Mouse (Mus musculus): ENCODE measurements around the gene Lad1. TPM values are rescaled to one million over a fixed set of nuclear protein-coding genes. Genes with fewer than 3 reads are reported as not detected.

Lad1 gene
- polyA plus RNA-seq, 1 experiment from 2014 or later: 0.30 TPM

- Histone ChIP-seq H3K27me3 (peaks cover 39% of the 10 kb centered on the region), H3K9me3 (replicated peaks) (no peaks in the 10 kb centered on the region), H3K36me3 (replicated peaks) (no peaks in the 10 kb centered on the region), H3K27ac (replicated peaks) (no peak overlapping the region), H3K9ac (no peak overlapping the region), H3K4me1 (replicated peaks) (no peaks in the 10 kb centered on the region), H3K4me2 (no peak overlapping the region), H3K4me3 (replicated peaks) (no peak overlapping the region)
- ATAC-seq (ENCODE audit: insufficient read depth): no peak
- WGBS (ENCODE audit: insufficient replicate concordance): 48% methylated on average over 6 of the region's 6 CpGs
Measured at GRCm38 (mm10) chr1:135834206-135834859, 15.9 kb downstream of the Lad1 start.

DNA sequence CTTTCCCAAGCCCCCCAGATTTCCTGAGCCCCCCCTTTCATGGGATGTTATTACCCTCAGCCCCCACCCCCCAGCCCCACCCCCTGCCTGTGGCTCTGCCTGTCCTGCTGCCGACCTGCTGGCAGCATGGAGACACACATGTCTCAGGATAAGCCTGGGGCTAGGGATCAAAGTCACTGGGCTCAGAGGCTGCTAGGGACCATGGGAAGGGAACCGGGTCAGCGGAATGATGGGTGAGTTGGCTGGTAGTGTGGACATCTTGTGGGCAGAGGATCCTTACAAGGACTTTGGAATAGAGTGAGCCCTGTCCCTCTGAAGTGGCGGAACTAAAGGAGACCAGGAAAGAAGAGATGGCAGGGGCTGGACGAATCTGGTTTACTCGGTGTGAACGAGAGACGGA lies 16.6 kb downstream of the Lad1 start:
- H3K4me1 ChIP-seq (replicated peaks): no peaks in the 10 kb centered on the region
- peaks cover 39% of the 10 kb centered on the region for H3K27me3 ChIP-seq
- H3K27ac ChIP-seq (replicated peaks): no peak overlapping the region
- no peak overlapping the region for H3K4me3 ChIP-seq (replicated peaks)
- H3K36me3 ChIP-seq (replicated peaks): no peaks in the 10 kb centered on the region
- 74% methylated on average over 8 of the region's 8 CpGs for WGBS (ENCODE audit: insufficient replicate concordance)
- H3K9me3 ChIP-seq (replicated peaks): no peaks in the 10 kb centered on the region
- ATAC-seq (ENCODE audit: insufficient read depth): no peak
- no peak overlapping the region for H3K4me2 ChIP-seq
- H3K9ac ChIP-seq: no peak overlapping the region

GRCm38 (mm10) chr1:135835716-135836483 lies 17.5 kb downstream of the Lad1 start, which contains the start of gene Tnnt2:
Tnnt2 (plus strand) TSS chr1:135836354.
- Histone ChIP-seq H3K9ac (no peak within 1 kb of the TSS), H3K36me3 (replicated peaks) (no peaks in the 10 kb centered on the region), H3K4me2 (no peak within 1 kb of the TSS), H3K27me3 (peaks cover 39% of the 10 kb centered on the region), H3K9me3 (replicated peaks) (no peaks in the 10 kb centered on the region), H3K4me1 (replicated peaks) (no peaks in the 10 kb centered on the region), H3K27ac (replicated peaks) (no peak within 1 kb of the TSS), H3K4me3 (replicated peaks) (no peak within 1 kb of the TSS)
- WGBS (ENCODE audit: insufficient replicate concordance): 47% methylated on average over 9 of the region's 9 CpGs
- ATAC-seq (ENCODE audit: insufficient read depth): no peak

GRCm38 (mm10) chr1:135838626-135839025 lies 20.2 kb downstream of the Lad1 start:
- Histone ChIP-seq H3K9me3 (replicated peaks) (no peaks in the 10 kb centered on the region), H3K27ac (replicated peaks) (no peak overlapping the region), H3K4me2 (no peak overlapping the region), H3K4me3 (replicated peaks) (no peak overlapping the region), H3K36me3 (replicated peaks) (no peaks in the 10 kb centered on the region), H3K9ac (no peak overlapping the region), H3K4me1 (replicated peaks) (no peaks in the 10 kb centered on the region), H3K27me3 (peaks cover 28% of the 10 kb centered on the region)
- WGBS (ENCODE audit: insufficient replicate concordance): 36% methylated on average over 4 of the region's 4 CpGs
- ATAC-seq (ENCODE audit: insufficient read depth): no peak

GRCm38 (mm10) chr1:135839065-135839464 lies 20.7 kb downstream of the Lad1 start:
- Histone ChIP-seq H3K9ac (no peak overlapping the region), H3K9me3 (replicated peaks) (no peaks in the 10 kb centered on the region), H3K27me3 (peaks cover 26% of the 10 kb centered on the region), H3K4me1 (replicated peaks) (no peaks in the 10 kb centered on the region), H3K4me3 (replicated peaks) (no peak overlapping the region), H3K27ac (replicated peaks) (no peak overlapping the region), H3K4me2 (no peak overlapping the region), H3K36me3 (replicated peaks) (no peaks in the 10 kb centered on the region)
- 65% methylated on average over 6 of the region's 6 CpGs for WGBS (ENCODE audit: insufficient replicate concordance)
- no peak for ATAC-seq (ENCODE audit: insufficient read depth)

- H3K4me2 ChIP-seq: no peak overlapping the region
- H3K4me3 ChIP-seq (replicated peaks): no peak overlapping the region
- H3K36me3 ChIP-seq (replicated peaks): no peaks in the 10 kb centered on the region
- no peak overlapping the region for H3K9ac ChIP-seq
- no peaks in the 10 kb centered on the region for H3K9me3 ChIP-seq (replicated peaks)
- no peaks in the 10 kb centered on the region for H3K4me1 ChIP-seq (replicated peaks)
- 57% methylated on average over 15 of the region's 15 CpGs for WGBS (ENCODE audit: insufficient replicate concordance)
- H3K27me3 ChIP-seq: peaks cover 25% of the 10 kb centered on the region
- no peak overlapping the region for H3K27ac ChIP-seq (replicated peaks)
- ATAC-seq (ENCODE audit: insufficient read depth): no peak
Measured at GRCm38 (mm10) chr1:135840675-135841395, 22.4 kb downstream of the Lad1 start.

- Histone ChIP-seq H3K4me3 (replicated peaks) (no peak overlapping the region), H3K36me3 (replicated peaks) (no peaks in the 10 kb centered on the region), H3K9me3 (replicated peaks) (no peaks in the 10 kb centered on the region), H3K4me1 (replicated peaks) (0 out of 2 replicates have a peak, but pooled peaks cover 4% of the 10 kb centered on the region), H3K9ac (no peak overlapping the region), H3K27ac (replicated peaks) (no peak overlapping the region), H3K4me2 (no peak overlapping the region), H3K27me3 (peaks cover 13% of the 10 kb centered on the region; the same call in 1 of the 2 replicates)
- WGBS (ENCODE audit: insufficient replicate concordance): 72% methylated on average over 10 of the region's 10 CpGs
- no peak for ATAC-seq (ENCODE audit: insufficient read depth)
Measured at GRCm38 (mm10) chr1:135843519-135844262, 25.3 kb downstream of the Lad1 start.

DNA sequence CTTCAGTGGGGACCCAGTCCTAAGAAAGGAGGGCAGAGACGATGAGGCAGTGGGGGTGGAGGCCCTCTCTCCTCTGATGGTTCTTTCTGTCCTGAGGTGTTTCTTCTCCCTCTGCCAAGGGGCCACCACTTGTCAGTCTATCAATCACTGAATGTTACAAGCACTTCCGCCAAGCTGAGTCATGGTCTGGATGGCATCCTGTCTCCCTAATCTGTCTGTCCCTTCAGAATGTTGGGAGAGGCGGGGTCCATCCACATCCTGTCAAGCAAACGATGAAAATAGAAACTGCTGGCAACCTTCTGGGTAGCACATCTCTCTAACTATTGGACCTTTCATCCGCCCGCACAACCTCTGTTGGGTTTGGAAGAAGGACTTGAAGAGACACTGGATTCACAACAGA lies 26.1 kb downstream of the Lad1 start:
- H3K4me2 ChIP-seq: no peak overlapping the region
- 0 out of 2 replicates have a peak, but pooled peaks cover 4% of the 10 kb centered on the region for H3K4me1 ChIP-seq (replicated peaks)
- H3K9ac ChIP-seq: no peak overlapping the region
- ATAC-seq (ENCODE audit: insufficient read depth): no peak
- peaks cover 20% of the 10 kb centered on the region; the same call in 1 of the 2 replicates for H3K27me3 ChIP-seq
- no peaks in the 10 kb centered on the region for H3K9me3 ChIP-seq (replicated peaks)
- WGBS (ENCODE audit: insufficient replicate concordance): 22% methylated on average over 6 of the region's 6 CpGs
- no peaks in the 10 kb centered on the region for H3K36me3 ChIP-seq (replicated peaks)
- H3K27ac ChIP-seq (replicated peaks): no peak overlapping the region
- no peak overlapping the region for H3K4me3 ChIP-seq (replicated peaks)

- Histone ChIP-seq H3K27ac (replicated peaks) (no peak overlapping the region), H3K9me3 (replicated peaks) (no peaks in the 10 kb centered on the region), H3K4me3 (replicated peaks) (no peak overlapping the region), H3K36me3 (replicated peaks) (no peaks in the 10 kb centered on the region), H3K9ac (no peak overlapping the region), H3K27me3 (peaks cover 16% of the 10 kb centered on the region; the same call in 1 of the 2 replicates), H3K4me1 (replicated peaks) (peaks cover 10% of the 10 kb centered on the region; the same call in 1 of the 2 replicates), H3K4me2 (no peak overlapping the region)
- WGBS (ENCODE audit: insufficient replicate concordance): 70% methylated on average over 5 of the region's 5 CpGs
- ATAC-seq (ENCODE audit: insufficient read depth): no peak
Measured at GRCm38 (mm10) chr1:135846632-135847031, 28.2 kb downstream of the Lad1 start.

DNA sequence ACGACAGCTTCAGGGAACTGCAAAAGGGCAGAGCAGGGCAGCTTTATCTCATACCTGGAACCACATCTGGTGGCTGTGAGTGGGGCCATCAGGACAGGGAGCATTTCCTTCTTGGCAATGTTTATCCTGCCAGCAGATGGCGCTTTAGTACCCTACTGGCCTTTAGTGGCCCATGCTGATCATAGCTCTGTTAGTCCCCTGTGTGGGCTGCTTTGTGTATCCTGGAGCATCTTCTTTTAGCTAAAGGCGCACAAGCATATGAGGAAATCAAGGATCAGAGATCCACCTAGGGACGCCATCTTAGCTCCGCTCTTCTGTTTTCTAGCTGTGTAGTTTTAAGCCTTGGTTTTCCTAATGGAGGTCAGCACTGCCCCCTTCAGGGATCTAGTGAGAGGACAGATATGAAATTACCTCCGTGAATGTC lies 28.8 kb downstream of the Lad1 start:
- Histone ChIP-seq H3K4me3 (replicated peaks) (no peak overlapping the region), H3K27me3 (peaks cover 16% of the 10 kb centered on the region; the same call in 1 of the 2 replicates), H3K4me2 (no peak overlapping the region), H3K9me3 (replicated peaks) (no peaks in the 10 kb centered on the region), H3K4me1 (replicated peaks) (peaks cover 10% of the 10 kb centered on the region; the same call in 1 of the 2 replicates), H3K9ac (no peak overlapping the region), H3K27ac (replicated peaks) (no peak overlapping the region), H3K36me3 (replicated peaks) (no peaks in the 10 kb centered on the region)
- 12% methylated on average over 6 of the region's 6 CpGs for WGBS (ENCODE audit: insufficient replicate concordance)
- ATAC-seq (ENCODE audit: insufficient read depth): peak; percentile 45; the same call in 1 of the 2 replicates
